Mouse (Mus musculus): Measurements from ENCODE around the gene Gcfc2.

GRCm38 (mm10) chr6:81910302-81910855, 13.1 kb upstream of the Gcfc2 start:
- TF ChIP-seq CTCF (IDR thresholded peaks at IDR 0.05; ENCODE audit: low read depth, low read length) (no peak), EP300 (IDR thresholded peaks at IDR 0.05; ENCODE audit: insufficient read depth, low read depth, low read length) (no peak)
